Mouse (Mus musculus) macrophage (primary cell): Measurements from ENCODE around the gene Kif6. TPM values are rescaled to one million over a fixed set of nuclear protein-coding genes. Genes with fewer than 3 reads are reported as not detected.

Experiments
- H3K27ac ChIP-seq: fragments of 350-480 bp; formaldehyde crosslinking; 2 replicates; pipeline ENCODE4 v1.9.0; 2021
- H3K36me3 ChIP-seq: fragments of 350-480 bp; formaldehyde crosslinking; 2 replicates; pipeline ENCODE4 v1.9.0; 2021; ENCODE audit errors: inconsistent target
- H3K4me3 ChIP-seq: fragments of 350-480 bp; formaldehyde crosslinking; 2 replicates; pipeline ENCODE4 v1.9.0; 2021; ENCODE audit errors: inconsistent target
- H3K79me2 ChIP-seq: fragments of 350-480 bp; formaldehyde crosslinking; 2 replicates; pipeline ENCODE4 v1.9.0; 2021; ENCODE audit errors: inconsistent target
- WGBS: methylation state at CpG from one replicate; pipeline ENCODE4 v1.1.7; 2026; ENCODE audit warnings: inconsistent platforms; ENCODE audit not compliant: missing documents; 5-methylcytosine and 5-hydroxymethylcytosine counted together
- polyA plus RNA-seq: library from polyadenylated mRNA; stranded (reverse); fragments of 250-400 nt; gene quantifications from 3 replicates; pipeline ENCODE4 v1.2.4, GENCODE M21; 2018; ENCODE audit warnings: inconsistent platforms

Gene Kif6
- polyA plus RNA-seq, 1 experiment from 2014 or later: not detected

DNA sequence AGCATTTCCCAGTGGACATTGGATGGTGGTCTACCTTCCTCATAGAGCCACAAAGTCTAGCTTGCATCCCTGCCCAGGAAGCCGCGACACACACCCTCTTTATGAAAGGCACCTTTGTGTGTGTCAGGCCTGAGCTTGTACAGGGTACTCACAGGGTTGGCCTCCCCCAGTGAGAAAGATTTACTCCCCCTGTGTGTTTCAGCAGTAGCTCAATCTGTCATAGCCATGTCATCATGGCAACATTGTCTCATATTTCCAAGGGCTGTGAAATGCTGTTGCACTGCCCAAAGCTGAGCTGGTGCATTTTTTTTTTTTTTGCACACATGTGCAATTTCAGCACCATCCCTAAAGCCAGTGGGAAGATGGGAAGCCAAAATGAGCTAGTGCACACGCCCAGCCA is 224.3 kb downstream of the Kif6 start:
- no peaks in the 10 kb centered on the region for H3K36me3 ChIP-seq
- H3K79me2 ChIP-seq: no peaks in the 10 kb centered on the region
- no peak overlapping the region for H3K27ac ChIP-seq
- H3K4me3 ChIP-seq: no peak overlapping the region
- 91% methylated on average over 3 of the region's 3 CpGs for WGBS

DNA sequence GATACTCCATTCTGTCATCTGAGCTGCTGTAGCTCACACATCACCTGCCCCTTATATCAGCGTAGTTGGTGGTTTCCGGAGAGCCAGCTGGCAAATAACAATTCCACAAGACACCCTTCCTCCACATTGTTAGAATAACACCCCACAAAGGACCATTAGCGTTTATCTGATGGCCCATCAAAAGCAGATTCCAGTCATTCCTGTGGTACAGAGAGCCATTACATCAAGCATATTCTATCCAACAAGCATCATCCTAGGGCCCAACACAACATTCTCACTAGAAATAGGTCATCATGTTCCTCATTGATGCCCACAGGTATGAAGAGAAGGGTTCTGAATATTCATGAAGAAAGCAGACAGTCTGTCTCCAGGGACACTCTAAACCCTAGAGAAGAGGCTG is 236.3 kb downstream of the Kif6 start:
- Histone ChIP-seq H3K36me3 (no peaks in the 10 kb centered on the region), H3K4me3 (no peak overlapping the region), H3K79me2 (no peaks in the 10 kb centered on the region), H3K27ac (no peak overlapping the region)
- WGBS: 67% methylated on average over 3 of the region's 3 CpGs

DNA sequence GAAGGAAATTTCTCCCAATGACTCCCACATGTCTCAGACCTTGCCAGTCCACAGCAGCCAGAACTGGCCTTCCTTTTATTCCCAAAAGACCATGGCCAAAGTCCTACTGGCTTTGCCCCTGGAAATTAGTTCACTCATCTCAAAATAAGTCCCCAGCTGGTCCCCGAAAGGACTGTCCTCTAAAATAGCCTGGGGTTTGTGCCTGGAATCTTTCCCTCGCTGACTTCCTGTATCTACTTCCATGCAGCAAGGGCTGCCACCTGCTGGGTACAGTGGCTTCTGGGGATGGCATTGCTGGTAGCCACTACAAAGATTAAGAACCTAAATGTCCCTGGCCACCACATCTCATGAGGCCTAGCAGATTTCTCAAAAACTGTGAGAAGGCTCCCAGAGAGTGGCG is 237.2 kb downstream of the Kif6 start:
- H3K4me3 ChIP-seq: no peak overlapping the region
- H3K79me2 ChIP-seq: no peaks in the 10 kb centered on the region
- 92% methylated on average over 3 of the region's 3 CpGs for WGBS
- H3K27ac ChIP-seq: no peak overlapping the region
- H3K36me3 ChIP-seq: no peaks in the 10 kb centered on the region

DNA sequence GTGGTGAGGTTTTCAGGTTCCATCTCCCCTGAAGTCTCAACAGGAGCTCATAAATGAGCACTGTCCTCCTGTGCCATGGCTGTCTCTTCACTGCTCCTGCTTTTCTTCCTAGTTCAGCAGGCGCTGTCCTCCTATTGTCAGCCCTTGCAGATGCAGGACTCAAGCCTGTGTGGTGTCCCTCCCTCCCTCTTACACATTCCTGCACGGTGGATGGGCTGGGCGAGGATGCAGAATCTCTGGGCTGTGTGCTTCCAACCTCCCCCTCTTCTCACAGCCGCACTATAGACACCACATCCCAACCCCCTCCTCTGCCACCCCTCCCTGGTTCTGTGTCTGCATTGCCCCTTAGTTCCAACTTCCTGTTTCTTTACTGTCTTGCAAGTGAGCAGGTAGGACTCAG is 240.8 kb downstream of the Kif6 start:
- Histone ChIP-seq H3K36me3 (no peaks in the 10 kb centered on the region), H3K79me2 (no peaks in the 10 kb centered on the region), H3K27ac (no peak overlapping the region), H3K4me3 (no peak overlapping the region)
- 51% methylated on average over 4 of the region's 4 CpGs for WGBS

DNA sequence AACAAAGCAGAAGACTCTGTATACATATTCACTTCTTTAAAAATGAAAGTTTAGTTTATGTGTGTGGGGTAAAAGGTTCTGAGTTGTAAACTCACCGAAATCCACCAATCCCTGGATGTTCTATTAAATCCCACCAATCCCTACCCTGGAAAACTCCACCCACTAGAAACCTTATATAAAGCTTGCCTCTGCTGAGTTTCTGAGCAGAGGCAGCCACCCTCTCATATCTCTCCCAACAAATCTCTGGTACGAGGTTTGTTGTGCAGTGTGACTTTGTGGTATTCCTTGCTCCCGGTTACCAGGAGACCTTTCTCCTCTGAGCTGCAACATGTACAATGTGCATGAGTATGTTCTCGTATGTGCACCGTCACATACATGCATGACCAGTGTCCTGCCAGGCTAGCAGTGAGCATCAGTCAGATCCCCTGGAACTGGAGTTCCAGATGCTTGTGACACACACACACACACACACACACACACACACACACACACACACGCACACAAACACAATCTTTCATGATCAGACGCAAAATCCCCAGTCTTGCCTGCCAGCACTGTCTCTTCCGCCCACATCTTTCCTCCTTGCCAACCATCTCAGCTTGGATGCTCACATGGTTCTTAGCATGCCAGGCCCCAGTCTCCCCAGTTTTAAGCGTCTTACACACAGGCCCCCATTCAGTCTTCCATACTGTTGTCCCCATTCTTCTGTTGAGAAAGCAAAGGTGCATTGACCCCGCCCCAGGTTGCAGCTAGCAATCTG is 245.3 kb downstream of the Kif6 start:
- no peak overlapping the region for H3K27ac ChIP-seq
- no peaks in the 10 kb centered on the region for H3K79me2 ChIP-seq
- H3K4me3 ChIP-seq: no peak overlapping the region
- WGBS: 91% methylated on average over 10 of the region's 10 CpGs
- H3K36me3 ChIP-seq: no peaks in the 10 kb centered on the region

DNA sequence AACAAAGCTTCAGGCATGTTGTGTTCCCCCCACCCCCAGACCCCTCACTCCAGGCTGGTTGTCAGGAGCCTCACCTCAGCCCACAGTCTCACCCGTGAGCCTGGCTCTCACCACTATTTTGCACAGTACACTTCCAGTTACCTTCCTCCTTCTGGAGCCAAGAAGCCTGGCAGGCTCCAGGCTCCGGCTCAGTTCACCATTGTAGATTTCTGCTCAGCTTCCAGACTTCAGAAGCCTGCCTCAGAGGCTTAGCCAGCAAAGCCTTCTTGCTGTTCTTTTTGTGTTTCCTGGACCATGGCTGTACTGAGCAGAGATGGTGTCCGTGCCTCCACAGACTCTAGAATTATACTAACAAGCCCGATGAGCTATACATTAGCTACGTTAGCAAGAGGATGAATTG is 248.7 kb downstream of the Kif6 start:
- Histone ChIP-seq H3K79me2 (no peaks in the 10 kb centered on the region), H3K27ac (no peak overlapping the region), H3K4me3 (no peak overlapping the region), H3K36me3 (no peaks in the 10 kb centered on the region)
- 83% methylated on average over 5 of the region's 5 CpGs for WGBS

DNA sequence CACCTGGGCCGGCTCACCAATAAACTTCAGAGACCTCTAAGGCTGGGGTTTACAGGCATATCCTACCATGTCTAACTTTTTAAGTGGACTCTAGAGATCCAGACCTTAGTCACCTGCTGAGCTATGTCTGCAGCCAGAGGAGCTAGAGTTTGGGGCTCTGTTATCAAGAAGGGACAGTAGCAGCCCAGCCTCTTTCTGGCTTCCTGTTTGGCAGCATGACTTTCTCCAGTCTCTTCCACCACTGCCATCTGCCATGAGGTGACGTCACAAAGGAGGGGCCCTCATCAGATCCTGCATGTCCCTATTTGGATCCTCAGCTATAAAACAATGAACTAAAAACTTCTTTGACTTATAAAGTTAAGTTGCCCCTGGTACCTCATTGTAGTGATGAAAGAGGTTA is 250.7 kb downstream of the Kif6 start:
- H3K4me3 ChIP-seq: no peak overlapping the region
- 83% methylated on average over 2 of the region's 2 CpGs for WGBS
- H3K79me2 ChIP-seq: no peaks in the 10 kb centered on the region
- no peak overlapping the region for H3K27ac ChIP-seq
- H3K36me3 ChIP-seq: no peaks in the 10 kb centered on the region

DNA sequence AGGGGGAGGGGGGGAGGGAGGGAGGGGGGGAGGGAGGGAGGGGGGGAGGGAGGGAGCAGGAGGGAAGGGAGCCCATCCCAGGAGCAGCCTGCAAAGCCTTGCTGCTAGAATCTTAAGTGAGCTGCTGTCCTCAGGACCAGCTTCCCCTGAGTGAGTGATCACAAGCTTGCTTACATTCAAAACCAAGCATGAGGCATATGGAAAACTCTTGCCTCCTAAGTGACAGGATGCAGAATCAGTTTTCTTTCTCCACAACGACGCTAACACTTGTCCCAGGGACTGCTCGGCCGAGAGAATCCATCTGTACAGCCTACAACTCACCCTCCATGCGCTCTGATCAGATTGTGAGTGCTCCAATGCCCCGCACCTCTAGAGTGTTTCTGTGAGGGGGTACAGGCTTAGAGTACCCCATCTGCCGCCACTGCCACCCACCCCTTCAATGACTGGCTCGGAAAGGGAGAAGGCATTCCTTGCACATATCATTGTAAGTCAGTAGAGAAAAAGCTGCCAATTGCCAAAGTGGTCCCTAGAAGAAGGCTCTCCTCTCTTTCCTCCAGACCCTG is 251.8 kb downstream of the Kif6 start:
- 81% methylated on average over 8 of the region's 8 CpGs for WGBS
- Histone ChIP-seq H3K4me3 (no peak overlapping the region), H3K27ac (no peak overlapping the region), H3K79me2 (no peaks in the 10 kb centered on the region), H3K36me3 (no peaks in the 10 kb centered on the region)

DNA sequence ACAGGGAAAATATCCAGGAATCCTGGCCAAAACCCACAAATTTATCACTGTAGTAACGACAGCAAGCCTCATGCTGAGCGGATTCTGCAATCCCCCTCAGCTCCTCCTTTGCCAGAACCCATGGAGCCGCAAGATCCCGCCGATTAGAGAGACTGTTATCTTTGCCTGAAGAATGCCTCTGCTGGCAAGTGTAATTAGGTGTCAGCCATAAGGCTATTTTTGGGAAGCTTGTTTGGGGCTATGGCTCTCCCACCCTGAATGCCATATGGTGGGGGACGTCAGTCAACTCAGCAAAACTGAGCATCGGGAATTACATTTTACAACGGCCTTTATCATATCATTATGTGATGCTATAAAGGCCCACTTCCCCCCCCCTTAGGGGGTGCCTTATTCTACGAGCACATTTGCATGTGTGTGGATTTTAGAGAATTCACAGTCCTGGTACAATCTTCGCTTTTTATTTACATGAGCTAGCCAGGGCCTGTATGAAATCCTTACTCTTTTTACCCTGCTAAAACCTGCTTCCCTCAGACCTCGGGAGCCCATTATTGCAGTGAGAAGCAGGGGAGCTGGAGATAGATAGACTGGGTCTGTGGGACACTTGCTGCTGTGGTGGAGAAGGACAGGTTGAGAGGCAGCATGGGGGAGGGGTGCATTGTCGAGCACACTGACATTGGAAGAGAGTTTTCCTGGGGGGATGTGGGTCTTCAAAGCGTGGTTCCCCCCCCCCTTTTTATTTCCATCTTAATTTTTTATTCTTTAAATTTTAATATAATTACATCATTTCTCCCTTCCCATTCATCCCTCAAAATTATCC is 252.6 kb downstream of the Kif6 start:
- H3K36me3 ChIP-seq: no peaks in the 10 kb centered on the region
- H3K27ac ChIP-seq: no peak overlapping the region
- H3K4me3 ChIP-seq: no peak overlapping the region
- H3K79me2 ChIP-seq: no peaks in the 10 kb centered on the region
- 73% methylated on average over 12 of the region's 13 CpGs for WGBS

DNA sequence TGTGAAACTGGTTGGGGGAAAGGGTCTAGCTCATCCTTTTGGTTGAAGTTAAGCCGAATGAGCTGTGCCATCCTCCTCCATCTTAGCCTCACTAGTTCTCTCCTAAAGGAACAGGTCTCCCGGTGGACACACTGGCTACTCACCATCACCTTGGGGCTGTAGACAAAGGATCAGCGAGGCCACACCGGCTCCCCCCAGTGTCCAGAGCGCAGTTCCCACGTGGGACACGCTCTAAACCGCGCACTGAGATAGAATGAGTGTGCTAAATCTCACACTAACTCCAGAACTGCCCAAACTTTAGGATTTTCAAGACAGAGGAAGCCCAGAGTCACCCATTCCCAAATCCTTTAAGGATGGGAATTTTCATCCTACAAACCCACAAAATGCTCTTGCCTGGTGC is 254.3 kb downstream of the Kif6 start:
- Histone ChIP-seq H3K79me2 (no peaks in the 10 kb centered on the region), H3K4me3 (no peak overlapping the region), H3K27ac (no peak overlapping the region), H3K36me3 (no peaks in the 10 kb centered on the region)
- 76% methylated on average over 9 of the region's 9 CpGs for WGBS

DNA sequence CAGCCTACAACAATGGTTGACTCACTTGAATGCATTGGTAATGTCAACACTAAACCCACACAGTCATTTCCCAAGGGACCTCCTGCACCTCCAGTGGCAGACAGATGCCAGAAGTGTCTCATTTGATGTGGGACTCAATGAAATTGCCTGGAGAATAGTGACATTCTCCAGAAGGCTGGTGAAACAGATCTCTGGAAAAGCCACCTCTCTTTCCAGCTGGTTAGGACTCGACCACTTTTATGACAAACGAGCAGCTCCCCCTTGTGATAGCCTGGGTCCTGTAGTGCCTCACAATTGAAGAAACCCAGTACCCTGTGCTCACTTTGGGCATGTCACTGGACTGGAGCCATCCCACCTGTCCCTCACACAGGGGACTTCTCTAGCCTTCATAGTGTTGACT is 257.4 kb downstream of the Kif6 start:
- Histone ChIP-seq H3K4me3 (no peak overlapping the region), H3K27ac (no peak overlapping the region), H3K36me3 (no peaks in the 10 kb centered on the region), H3K79me2 (no peaks in the 10 kb centered on the region)
- WGBS: 10% methylated on average over 2 of the region's 2 CpGs

DNA sequence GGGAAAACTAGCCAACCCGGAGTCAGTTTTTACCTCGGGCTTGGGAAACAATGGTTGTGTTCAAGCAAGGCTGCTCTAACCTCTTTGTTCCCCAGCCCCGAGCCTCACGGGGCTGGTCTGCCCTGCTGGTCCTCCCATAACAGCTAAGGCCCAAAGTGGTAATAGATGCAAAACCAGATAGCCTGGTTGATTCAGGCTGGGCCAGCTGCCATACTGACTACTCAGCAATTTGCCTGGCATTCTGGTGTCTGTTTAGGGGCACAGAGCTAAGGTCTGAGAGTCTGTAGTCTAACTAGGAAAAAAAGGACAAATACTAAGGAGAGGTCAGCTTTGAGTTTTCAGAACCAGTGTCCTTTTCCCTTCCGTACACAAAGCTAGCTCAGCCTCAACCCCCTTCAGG is 259.8 kb downstream of the Kif6 start:
- WGBS: 79% methylated on average over 5 of the region's 5 CpGs
- Histone ChIP-seq H3K27ac (no peak overlapping the region), H3K79me2 (no peaks in the 10 kb centered on the region), H3K36me3 (no peaks in the 10 kb centered on the region), H3K4me3 (no peak overlapping the region)

DNA sequence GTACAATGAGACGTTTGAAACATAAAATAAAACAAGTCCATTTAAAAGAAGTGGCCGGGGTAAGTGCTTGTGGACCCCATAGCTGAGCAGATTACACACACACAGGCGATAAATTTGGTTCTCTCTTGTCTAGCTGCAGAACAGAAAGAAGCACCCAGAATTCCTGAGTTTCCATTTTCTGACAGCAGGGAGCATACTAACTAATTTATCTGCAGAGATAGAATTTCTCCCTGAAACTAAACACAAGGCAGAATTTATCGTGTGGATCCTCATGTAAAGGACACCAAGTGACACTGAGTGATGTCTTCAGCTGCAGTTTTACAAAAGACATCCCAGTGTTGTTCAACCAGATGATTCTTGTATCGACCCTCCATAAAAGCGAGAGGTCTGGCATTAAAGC is 260.5 kb downstream of the Kif6 start:
- H3K36me3 ChIP-seq: no peaks in the 10 kb centered on the region
- no peak overlapping the region for H3K4me3 ChIP-seq
- whole genome bisulfite sequencing: 83% methylated on average over 6 of the region's 6 CpGs
- no peak overlapping the region for H3K27ac ChIP-seq
- H3K79me2 ChIP-seq: no peaks in the 10 kb centered on the region

DNA sequence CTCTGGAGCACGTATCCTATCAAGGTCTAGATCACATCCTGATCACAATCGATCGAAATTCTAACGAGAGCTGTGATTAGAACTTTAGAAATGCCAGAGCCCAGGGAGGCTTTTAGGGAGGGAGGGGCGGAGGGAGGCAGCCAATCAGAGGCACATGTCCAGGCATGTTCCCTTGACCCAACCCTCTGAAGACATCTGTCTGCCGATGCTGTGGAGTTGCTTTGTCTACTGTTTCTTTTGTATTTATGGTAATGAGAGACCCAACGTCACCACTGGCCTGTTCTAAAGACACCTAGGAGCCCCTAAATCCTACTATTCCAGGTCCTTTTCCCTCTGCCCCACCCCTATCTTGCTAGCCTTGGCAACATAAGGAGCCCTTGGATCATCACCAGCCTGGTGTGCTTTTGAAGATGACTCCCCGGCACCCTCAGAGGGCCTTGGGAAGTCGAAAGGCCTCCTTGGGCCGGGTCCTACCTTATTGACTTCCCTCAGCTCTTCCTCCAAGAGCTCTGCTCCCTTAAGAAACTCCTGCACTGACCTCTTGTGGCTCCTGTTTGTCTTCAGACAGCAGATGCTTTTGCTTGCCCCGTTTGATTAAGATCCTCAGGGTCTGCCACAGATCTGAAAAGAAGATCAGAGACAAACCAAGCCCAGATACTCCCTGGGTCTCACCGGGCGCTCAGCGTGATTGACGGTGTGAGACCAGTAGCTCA is 261.2 kb downstream of the Kif6 start:
- WGBS: 69% methylated on average over 15 of the region's 15 CpGs
- Histone ChIP-seq H3K36me3 (no peaks in the 10 kb centered on the region), H3K79me2 (no peaks in the 10 kb centered on the region), H3K4me3 (no peak overlapping the region), H3K27ac (no peak overlapping the region)
